Mouse (Mus musculus) ovary, postnatal 36 days (tissue): ENCODE measurements around the gene Mycbp2.
A peak's percentile ranks its signal among the peaks of the same experiment; 100 is the strongest.

ENCODE experiments used
- DNase-seq: peaks from one replicate; pipeline ENCODE4 v3.0.0; 2022; ENCODE audit warnings: low spot score, mixed read lengths

The Mycbp2 gene

GRCm38 (mm10) chr14:103072731-103073130, 273.9 kb downstream of the Mycbp2 start:
- DNase-seq = no peak

GRCm38 (mm10) chr14:103071471-103071870, 275.1 kb downstream of the Mycbp2 start:
- no peak for DNase-seq

DNA sequence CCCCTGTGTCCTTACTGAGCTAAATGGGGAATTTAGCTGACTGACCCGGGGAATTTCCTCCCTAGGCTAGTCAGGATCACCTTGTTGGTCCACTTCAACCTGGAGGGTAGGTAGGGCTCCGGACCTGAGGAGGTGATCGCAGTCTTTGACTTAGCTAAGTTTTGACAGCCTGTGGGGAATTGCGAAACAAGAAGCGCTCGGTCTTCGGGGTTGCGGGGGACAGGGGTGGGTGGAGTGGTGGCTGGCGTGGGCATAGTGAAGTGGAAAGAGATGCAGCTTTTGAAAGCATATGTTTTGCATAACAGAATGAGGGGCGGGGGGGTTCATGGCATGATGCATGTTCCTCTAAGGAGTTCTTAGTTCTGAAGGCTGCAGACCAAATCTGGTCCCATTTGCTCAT, 275.8 kb downstream of the Mycbp2 start:
- DNase-seq = peak; percentile 18

DNA sequence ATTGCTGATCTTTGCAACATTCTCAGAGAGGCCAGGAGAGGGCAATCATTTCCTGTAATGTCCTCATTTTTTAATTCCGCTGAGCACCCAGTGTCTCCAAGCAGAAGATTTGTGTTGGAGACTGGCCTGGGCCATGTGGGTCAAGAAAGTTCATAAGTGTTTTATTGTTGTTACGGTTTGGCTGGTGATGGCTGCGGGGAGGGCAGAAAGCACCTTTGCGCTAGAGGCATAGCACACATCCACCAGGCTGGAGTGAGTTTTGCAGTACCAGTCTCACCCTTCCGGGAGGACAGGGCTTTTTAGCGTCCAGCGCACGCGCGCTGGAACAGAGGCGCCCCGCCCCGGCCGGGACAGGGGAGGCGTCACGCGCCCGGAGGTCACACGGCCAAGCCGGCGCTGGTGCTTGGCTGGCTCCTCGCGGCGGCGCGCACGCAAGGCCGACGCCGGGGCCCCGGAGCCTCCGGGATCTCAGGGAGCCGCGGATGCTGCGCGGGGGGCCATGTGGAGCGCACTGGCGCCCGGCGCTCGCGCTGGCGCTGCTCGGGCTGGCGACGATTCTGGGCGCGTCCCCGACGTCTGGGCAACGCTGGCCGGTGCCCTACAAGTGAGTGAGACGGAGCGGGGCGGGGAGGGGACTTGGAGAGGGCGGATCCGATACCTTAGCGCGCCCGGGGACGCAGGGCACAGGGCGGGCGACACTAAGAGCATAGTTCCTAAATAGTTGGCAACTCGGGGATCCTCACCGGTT, 276.6 kb downstream of the Mycbp2 start, which contains the start of gene Cln5:
TSS of gene Cln5 (plus strand) at position 353 of the 748 bp plus-strand sequence.
- DNase-seq = peak; percentile 96

GRCm38 (mm10) chr14:103069465-103069863, 277.1 kb downstream of the Mycbp2 start:
- no peak for DNase-seq

- DNase-seq = peak; percentile 66
These were observed 281.1 kb downstream of the Mycbp2 start for GRCm38 (mm10) chr14:103065294-103066167.
